Mouse (Mus musculus): ENCODE measurements around the gene Rassf4.

- TF ChIP-seq TBP (conservative IDR thresholded peaks at IDR 0.05; ENCODE audit: low read depth, low read length): 0 out of 2 replicates have a peak, but pooled peaks have one; percentile 22
- peak; percentile 43; the same call in 1 of the 2 replicates for TF ChIP-seq POLR2A (IDR thresholded peaks at IDR 0.05; ENCODE audit: low read depth, low read length)
- TF ChIP-seq E2F4 (IDR thresholded peaks at IDR 0.05; ENCODE audit: insufficient replicate concordance, low read depth, low read length): no peak
- 0 out of 2 replicates have a peak, but pooled peaks have one; percentile 44 for TF ChIP-seq KAT2A (IDR thresholded peaks at IDR 0.05; ENCODE audit: insufficient replicate concordance, low read length)
- no peak for TF ChIP-seq CTCF (conservative IDR thresholded peaks at IDR 0.05 in 1 of 2, IDR thresholded peaks at IDR 0.05 in 1 of 2; ENCODE audit: low read depth in 2 of 2, low read length in 2 of 2)
- TF ChIP-seq MYC (IDR thresholded peaks at IDR 0.05; ENCODE audit: low read depth, low read length): peak; percentile 77
- TF ChIP-seq GABPA (IDR thresholded peaks at IDR 0.05; ENCODE audit: insufficient replicate concordance, low read depth, low read length): no peak
- TF ChIP-seq RAD21 (IDR thresholded peaks at IDR 0.05; ENCODE audit: low read depth, low read length): no peak; the same call in none of the 2 replicates
These were observed 6.0 kb upstream of the Rassf4 start for GRCm38 (mm10) chr6:116679563-116680288.

Measured in CH12.LX (cell line).